Mouse (Mus musculus): ENCODE measurements around the gene Gadd45gip1.

Gadd45gip1 gene

GRCm38 (mm10) chr8:84831490-84831889 is at the start of gene Gadd45gip1:
Gene Gadd45gip1 (plus strand): TSS chr8:84831522.
- DNase-seq (ENCODE audit: low spot score): no peak

- no peak for DNase-seq (ENCODE audit: low spot score)
These were observed 49.4 kb upstream of the Gadd45gip1 start for GRCm38 (mm10) chr8:84781686-84782505.

- DNase-seq (ENCODE audit: low spot score): no peak
These were observed 48.6 kb upstream of the Gadd45gip1 start for GRCm38 (mm10) chr8:84782680-84783079.

GRCm38 (mm10) chr8:84783198-84783918 is 48.0 kb upstream of the Gadd45gip1 start:
- no peak for DNase-seq (ENCODE audit: low spot score)

- DNase-seq (ENCODE audit: low spot score): no peak
These were observed 47.3 kb upstream of the Gadd45gip1 start for GRCm38 (mm10) chr8:84783919-84784581.

- DNase-seq (ENCODE audit: low spot score): no peak
These were observed 46.4 kb upstream of the Gadd45gip1 start for GRCm38 (mm10) chr8:84784681-84785505.

GRCm38 (mm10) chr8:84785506-84785755 is 45.9 kb upstream of the Gadd45gip1 start:
- no peak for DNase-seq (ENCODE audit: low spot score)

- DNase-seq (ENCODE audit: low spot score): no peak
These were observed 45.3 kb upstream of the Gadd45gip1 start for GRCm38 (mm10) chr8:84785756-84786677.

GRCm38 (mm10) chr8:84786801-84787467 is 44.4 kb upstream of the Gadd45gip1 start:
- no peak for DNase-seq (ENCODE audit: low spot score)

- DNase-seq (ENCODE audit: low spot score): no peak
These were observed 43.6 kb upstream of the Gadd45gip1 start for GRCm38 (mm10) chr8:84787523-84788302.

- DNase-seq (ENCODE audit: low spot score): no peak
These were observed 42.4 kb upstream of the Gadd45gip1 start for GRCm38 (mm10) chr8:84788896-84789295.

- no peak for DNase-seq (ENCODE audit: low spot score)
These were observed 42.0 kb upstream of the Gadd45gip1 start for GRCm38 (mm10) chr8:84789345-84789744.

- DNase-seq (ENCODE audit: low spot score): no peak
These were observed 41.4 kb upstream of the Gadd45gip1 start for GRCm38 (mm10) chr8:84789855-84790486.

- DNase-seq (ENCODE audit: low spot score): no peak
These were observed 40.8 kb upstream of the Gadd45gip1 start for GRCm38 (mm10) chr8:84790537-84790936.

- DNase-seq (ENCODE audit: low spot score): no peak
These were observed 38.8 kb upstream of the Gadd45gip1 start for GRCm38 (mm10) chr8:84792429-84792947.

GRCm38 (mm10) chr8:84793134-84793533 is 38.2 kb upstream of the Gadd45gip1 start:
- no peak for DNase-seq (ENCODE audit: low spot score)

- DNase-seq (ENCODE audit: low spot score): no peak
These were observed 37.4 kb upstream of the Gadd45gip1 start for GRCm38 (mm10) chr8:84793791-84794485.

- DNase-seq (ENCODE audit: low spot score): no peak
These were observed 36.8 kb upstream of the Gadd45gip1 start for GRCm38 (mm10) chr8:84794486-84794885.

Measured in embryo, embryonic 10 days (tissue).